Mouse (Mus musculus): ENCODE data around the gene Sarm1. TPM values are rescaled to one million over a fixed set of nuclear protein-coding genes. Genes with fewer than 3 reads are reported as not detected.
A peak's percentile ranks its signal among the peaks of the same experiment; 100 is the strongest.
"Not testable (repeated sequence)": the region's sequence is repeated elsewhere in the genome, so short reads cannot be mapped to it uniquely, and the experiment has no call there.

Gene Sarm1
- polyA plus RNA-seq (2015; fragmentation: Nextera tagmentation; extraction: Ambion mirVana): 0.17 and 0.31 TPM in 2 replicates

DNA sequence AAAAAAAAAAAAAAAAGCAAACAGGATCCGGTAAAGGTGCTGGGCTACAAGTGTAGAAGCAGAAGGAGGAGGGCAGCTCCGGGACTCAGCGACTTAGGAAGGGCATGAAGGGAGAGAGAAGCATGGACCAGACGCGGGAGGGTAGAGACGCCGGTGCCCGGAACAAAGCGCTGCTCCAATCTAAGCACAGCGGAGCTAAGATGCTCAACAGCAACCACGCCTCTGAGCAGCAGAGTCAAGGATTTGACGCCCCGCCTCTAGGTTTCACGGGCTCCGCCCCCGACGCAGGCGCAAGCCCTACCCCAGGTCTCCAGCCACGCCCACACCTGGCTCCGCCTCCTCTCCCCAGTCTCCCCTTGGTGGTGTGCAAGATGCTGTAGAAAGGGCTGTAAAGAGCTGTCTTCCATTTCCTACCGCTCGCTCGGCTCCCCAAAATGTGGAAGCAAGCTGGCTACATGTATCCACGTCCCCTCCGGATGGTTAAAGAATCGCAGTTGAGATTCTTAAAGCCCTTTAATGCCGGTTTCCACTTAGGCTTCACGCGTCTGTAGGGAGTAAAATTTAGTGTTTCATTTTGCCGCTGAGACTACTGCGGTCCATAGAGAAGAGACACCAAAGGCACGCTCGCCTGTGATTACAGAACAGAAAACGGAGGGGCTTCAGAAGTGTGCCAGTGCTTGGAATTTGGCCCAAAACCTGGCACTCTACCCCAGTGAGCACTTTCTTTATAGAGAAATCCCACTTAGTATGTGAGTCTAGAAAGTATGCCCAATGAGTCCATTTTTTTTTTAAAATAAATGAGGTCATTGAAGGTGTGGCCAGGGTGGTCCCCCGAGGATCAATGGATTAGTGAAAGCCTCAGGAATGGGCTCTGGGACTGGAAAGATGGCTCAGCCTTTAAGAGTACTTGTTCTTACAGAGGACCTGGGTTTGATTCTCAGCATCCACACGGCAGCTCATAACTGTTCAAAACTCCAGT lies at the start of gene Sarm1:
Sarm1 (minus strand) TSS at position 211 of the 979 bp plus-strand sequence.
- peak; percentile 97 for DNase-seq (ENCODE audit: low spot score)

DNA sequence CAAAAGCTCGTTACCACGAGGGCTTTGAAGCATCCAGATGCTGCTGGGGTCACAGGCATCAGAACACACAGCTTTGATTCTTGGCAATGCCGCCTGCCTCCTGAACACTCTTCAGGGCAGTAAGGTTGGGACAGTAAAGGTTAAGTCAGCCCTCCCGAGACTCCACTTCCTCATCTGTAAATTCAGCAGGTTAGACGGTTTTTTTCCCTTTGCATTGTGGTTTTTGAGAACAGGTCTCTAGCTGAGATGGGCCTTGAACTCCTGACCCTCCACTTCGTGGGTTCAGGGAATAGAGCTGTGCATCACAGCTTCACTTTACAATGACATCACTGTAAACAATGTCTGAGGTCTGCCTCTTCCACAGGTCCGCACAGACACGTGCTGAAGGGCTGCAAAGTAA lies 47.6 kb upstream of the Sarm1 start:
- DNase-seq (ENCODE audit: low spot score): no peak

DNA sequence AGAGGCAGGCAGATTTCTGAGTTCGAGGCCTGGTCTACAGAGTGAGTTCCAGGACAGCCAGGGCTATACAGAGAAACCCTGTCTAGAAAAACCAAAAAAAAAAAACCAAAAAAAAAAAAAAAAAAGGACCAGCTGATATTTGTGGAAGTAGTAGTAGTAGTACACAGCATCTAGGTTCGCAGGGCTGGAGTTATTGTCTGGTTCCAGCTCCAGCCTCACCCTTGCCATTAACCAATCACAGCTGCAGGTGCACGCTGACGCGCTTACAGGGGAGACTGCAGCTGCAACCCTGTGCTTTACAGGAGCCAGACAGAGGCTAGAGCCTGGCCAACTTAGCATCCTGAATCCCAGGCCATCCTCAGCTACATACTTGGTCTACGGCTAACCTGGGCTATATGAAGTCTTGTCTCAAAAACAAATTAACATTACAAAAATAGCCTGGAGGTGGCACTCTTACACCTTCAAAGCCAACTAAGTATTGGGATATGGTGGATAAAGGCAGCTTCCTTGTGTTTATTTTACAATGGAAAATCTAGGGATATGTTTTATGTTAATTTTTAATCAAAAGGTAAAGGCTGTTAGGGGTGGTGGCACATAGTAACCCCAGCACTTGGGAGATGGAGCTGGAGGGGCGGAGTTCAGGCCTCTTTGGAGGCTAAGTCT lies 47.0 kb upstream of the Sarm1 start:
- DNase-seq (ENCODE audit: low spot score): no peak

DNA sequence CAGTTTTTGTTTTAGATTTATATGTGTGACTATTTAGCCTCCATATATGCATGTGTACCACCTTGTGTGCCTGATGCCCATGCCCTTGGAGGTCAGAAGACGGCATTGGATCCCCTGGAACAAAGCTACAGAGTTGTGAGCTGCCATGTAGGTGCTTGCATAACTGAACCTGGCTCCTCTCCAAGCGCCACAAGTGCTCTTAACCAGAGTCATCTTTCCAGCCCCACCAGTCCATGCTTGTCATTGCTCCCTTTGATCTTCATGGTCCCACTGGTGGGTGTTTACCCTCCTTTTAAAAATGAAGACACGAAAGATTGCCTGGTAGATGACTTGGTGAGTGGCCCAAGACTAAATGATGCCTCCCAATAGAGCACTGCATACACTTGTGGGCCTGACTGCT lies 42.8 kb upstream of the Sarm1 start:
- DNase-seq (ENCODE audit: low spot score): no peak

GRCm38 (mm10) chr11:78536690-78537084 lies 39.1 kb upstream of the Sarm1 start:
- no peak for DNase-seq (ENCODE audit: low spot score)

- peak; percentile 100 for DNase-seq (ENCODE audit: low spot score)
Observed at GRCm38 (mm10) chr11:78536080-78536689, 38.6 kb upstream of the Sarm1 start, which contains the start of the genes Tnfaip1 and Ift20. Tnfaip1 (minus strand) TSS chr11:78536332. Ift20 (plus strand) TSS chr11:78536361.

- DNase-seq (ENCODE audit: low spot score): peak; percentile 19
Observed at GRCm38 (mm10) chr11:78535376-78536079, 38.0 kb upstream of the Sarm1 start.

GRCm38 (mm10) chr11:78534516-78534915 lies 37.0 kb upstream of the Sarm1 start:
- no peak for DNase-seq (ENCODE audit: low spot score)

- not testable (repeated sequence) for DNase-seq (ENCODE audit: low spot score)
Observed at GRCm38 (mm10) chr11:78531515-78531914, 34.0 kb upstream of the Sarm1 start.

DNA sequence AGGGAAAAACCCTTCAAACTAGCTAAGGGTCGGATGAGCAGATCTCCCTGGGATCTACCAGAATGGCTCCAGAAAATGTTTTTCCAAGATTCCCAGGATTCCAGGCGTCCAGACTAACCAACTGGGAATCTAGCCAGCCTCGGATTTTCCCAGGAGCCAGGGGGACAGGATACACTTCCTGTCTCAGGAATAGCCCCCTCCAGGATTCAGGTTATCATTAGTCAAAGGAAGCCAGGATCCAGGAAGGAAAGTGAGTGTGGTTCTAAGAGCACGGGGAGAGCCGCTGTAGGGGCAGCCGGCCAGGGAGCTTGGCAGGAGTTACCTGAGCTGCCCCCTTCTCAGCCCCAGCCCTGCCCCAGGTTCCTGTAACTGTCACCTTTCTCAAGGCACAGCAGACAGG lies 33.5 kb upstream of the Sarm1 start:
- DNase-seq (ENCODE audit: low spot score): no peak

DNA sequence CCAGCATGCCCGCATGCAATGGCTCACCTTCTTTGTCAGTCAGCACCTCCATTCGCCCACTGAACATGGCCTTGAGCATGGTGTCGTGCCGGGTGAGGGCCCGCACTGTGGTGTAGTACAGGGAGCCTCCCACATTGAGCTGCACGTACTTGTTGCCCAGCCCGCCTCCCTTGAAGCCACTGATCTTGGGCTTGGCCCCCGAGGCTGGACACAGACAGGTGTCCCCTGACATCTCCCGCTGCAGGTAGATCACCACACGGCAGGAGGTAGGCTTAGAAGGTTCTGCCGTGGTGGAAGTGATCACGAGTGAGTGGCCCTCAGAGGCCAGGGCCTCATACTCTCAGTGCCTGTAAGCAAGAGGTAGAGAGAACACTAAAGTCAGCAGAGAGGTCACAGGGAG lies 32.4 kb upstream of the Sarm1 start:
- DNase-seq (ENCODE audit: low spot score): no peak

GRCm38 (mm10) chr11:78528714-78529113 lies 31.2 kb upstream of the Sarm1 start:
- DNase-seq (ENCODE audit: low spot score): no peak

GRCm38 (mm10) chr11:78524838-78525237 lies 27.3 kb upstream of the Sarm1 start:
- no peak for DNase-seq (ENCODE audit: low spot score)

DNA sequence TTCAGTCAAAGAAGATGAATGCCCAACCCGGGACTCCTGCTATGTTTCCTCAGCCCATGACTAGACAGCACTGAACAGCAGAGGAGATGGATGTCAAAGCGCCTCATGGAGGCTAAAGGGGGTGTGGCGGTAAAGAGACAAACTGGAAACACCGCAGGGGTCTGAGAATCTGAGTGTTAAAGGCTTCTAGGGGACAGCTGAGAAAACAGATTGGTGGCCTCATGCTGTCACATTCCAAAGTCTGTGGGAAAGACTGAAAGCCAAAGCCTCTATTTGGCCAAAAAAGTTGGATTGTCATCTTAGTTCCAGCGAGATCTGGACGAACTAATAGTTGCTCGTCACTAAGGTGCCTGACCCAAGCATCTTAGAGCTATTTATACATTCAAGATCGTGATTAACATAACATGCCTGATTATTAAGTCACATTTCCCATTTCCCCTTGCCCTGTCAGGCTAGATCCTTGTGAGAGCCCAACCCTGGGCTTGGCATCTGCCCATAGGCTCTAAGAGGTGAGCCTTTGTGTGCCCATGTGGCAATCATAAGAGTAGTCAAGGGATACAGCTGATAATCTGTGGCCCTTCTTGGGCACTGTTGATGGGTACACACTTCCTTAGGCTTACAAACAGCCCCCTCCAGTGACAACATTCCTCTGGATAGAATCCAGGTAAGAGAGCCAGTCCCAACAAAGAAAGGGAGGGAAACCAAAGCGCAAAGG lies 25.8 kb upstream of the Sarm1 start:
- DNase-seq (ENCODE audit: low spot score): no peak

GRCm38 (mm10) chr11:78522481-78522997 lies 25.0 kb upstream of the Sarm1 start:
- peak; percentile 30 for DNase-seq (ENCODE audit: low spot score)

DNA sequence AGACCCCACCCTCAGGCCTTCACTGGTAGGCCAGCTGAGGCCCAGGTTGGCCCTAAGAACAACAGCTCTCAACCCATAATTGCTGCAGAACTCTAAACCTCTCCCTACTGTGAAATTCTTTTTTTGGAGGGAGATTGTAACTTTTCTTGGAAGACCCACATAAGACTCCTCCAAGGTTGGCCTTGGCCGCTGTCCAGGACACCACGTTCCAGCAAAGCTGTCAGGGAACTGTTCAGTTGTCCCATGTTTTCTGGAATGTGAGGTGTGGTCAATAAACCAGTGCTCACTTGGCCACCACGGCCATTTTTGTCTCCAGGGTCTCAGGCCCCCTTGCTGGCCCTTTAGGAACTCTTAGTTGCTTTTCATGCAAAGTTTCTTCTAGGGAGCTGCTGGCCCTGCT lies 24.3 kb upstream of the Sarm1 start:
- DNase-seq (ENCODE audit: low spot score): no peak

DNA sequence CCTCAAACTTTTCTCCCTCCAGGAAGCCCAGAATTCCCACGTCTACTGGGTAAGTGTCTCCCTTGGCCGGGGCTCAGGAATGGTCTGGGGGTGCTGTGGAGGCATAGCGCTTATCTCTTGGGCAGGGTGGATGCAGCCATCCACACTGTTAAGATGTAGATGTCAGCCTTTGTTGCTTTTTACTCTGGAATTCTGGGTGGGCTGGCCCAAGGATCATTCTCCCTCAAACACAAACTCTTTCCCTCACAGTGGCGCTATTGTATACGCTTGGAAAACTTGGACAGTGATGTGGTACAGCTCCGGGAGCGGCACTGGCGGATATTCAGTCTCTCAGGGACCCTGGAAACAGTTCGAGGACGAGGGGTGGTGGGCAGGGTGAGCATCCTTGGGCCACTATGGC lies 21.4 kb upstream of the Sarm1 start:
- DNase-seq (ENCODE audit: low spot score): no peak

DNA sequence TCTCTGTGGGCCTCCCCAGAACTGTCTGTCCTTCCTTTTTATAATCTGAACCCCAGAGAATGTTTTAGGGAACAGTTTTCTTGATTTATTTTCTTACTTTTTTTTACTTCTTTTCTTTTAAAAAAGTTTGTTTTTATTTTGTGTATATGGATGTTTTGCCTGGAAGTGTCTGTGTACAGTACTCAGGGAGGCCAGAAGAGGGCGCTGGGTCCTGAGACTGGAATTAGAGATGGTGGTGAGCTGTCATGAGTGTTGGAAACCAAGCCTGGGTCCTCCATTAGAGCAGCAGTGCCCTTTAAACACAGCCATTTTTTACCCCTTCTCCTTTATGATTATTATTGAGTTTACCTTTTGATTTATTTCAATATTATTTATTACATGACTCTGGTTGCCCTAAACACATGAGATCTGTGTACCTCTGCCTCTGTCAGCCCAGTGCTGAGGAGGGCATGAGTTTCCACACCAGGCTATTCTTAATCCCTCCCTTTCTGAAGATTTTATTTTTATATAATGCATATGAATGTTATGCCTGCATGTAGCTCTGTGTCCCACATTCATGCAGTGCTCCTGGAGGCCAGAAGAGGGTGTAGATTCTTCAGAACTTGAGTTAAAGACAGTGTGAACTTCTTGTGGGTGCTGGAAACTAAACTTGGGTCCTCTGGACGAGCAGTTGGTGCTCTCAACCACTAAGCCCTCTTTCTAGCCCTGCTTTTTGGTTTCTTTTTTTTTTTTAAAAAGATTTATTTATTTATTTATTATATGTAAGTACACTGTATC lies 18.2 kb upstream of the Sarm1 start:
- DNase-seq (ENCODE audit: low spot score): no peak

GRCm38 (mm10) chr11:78513106-78513790 lies 15.7 kb upstream of the Sarm1 start:
- DNase-seq (ENCODE audit: low spot score): no peak

All from thymus, postnatal 0 days (tissue).